Mouse (Mus musculus) frontal cortex, postnatal 14 days (tissue): ENCODE results near the gene Tmbim1.
"Not testable (repeated sequence)": the region's sequence is repeated elsewhere in the genome, so short reads cannot be mapped to it uniquely, and the experiment has no call there.

Source experiments
- DNase-seq, 2 experiments: peaks; one replicate each; pipeline ENCODE4 v3.0.0; 2022; ENCODE audit warnings: low spot score in 2 of 2

The Tmbim1 gene

DNA sequence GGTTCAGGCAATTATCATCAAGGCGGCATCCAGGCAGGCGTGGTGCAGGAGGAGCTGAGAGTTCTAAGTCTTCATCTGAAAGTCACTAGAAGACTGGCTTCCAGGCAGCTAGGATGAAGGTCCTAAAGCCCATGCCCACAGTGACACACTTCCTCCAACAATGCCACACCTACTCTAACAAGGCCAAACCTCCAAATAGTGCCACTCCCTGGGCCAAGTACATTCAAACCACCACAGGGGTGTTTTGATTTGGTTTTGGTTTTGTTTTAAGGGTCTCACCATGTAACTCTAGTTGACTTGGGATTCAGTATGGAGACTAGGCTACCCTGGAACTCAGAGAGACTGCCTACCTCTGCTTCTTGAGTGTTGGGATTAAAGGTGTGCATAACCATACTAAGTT is at the start of gene Tmbim1:
Gene Tmbim1 (minus strand): TSS at position 101 of the 400 bp plus-strand sequence.
- no peak for DNase-seq

DNA sequence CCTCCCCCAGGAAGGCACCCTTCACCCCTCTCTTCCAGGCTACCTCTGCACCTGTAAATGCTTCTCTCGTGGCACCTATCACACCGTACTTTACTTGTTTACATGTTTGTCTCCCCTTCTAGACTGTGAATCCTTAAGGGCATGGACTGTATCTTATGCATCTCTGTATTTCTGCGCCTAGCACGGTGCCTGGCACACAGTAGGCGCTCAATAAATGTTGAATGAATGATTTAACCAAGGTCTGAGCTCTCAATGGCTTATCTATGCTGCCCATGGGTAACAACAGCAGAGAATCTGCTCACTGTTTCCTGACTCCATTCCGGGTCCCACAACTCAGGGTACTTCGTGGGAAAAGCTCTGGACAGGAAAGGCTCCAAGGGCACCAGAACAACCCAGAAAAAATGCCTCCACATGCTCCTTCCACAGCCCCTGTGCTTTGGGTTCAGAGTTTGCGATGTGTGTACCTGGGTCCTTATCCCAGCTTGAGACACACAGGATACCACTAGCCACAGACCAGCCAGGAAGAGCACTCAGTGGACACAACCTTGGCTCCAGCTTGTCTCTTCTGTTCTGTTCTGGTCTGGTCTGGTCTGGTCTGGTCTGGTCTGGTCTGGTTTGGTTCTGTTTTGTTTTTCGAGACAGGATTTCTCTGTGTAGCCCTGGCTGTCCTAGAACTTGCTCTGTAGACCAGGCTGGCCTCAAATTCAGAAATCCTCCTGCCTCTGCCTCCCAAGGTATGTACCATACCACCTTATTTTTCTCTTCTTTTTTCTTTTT is 48.2 kb upstream of the Tmbim1 start:
- DNase-seq: no peak

DNA sequence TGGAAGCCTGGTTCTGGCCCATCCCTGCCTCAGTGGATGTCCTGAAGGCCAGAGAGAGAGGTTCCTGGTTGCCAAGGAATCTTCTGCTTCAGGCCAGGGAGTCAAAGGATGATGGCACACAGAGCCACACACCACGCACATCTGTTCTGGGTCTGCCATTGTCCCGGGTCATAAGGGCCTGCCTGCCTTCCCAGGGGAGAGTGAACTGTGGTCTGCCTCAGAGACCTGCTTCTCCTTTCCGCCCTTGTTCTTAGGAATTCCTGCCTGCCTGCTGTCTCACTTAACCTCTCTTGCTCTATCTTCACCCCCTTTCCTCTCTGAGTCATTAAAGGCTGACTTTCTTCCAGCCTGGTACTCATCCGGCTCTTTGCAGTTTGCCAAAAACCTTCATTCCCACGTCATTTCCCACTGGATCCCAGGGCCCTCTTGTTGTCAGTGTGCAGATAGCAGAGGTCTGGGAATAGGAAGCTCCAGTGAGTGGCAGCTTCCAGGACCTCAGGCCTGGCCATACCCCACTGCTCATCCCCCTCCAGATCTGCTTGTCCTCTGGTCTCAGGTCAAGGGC is 47.2 kb upstream of the Tmbim1 start:
- DNase-seq: no peak

DNA sequence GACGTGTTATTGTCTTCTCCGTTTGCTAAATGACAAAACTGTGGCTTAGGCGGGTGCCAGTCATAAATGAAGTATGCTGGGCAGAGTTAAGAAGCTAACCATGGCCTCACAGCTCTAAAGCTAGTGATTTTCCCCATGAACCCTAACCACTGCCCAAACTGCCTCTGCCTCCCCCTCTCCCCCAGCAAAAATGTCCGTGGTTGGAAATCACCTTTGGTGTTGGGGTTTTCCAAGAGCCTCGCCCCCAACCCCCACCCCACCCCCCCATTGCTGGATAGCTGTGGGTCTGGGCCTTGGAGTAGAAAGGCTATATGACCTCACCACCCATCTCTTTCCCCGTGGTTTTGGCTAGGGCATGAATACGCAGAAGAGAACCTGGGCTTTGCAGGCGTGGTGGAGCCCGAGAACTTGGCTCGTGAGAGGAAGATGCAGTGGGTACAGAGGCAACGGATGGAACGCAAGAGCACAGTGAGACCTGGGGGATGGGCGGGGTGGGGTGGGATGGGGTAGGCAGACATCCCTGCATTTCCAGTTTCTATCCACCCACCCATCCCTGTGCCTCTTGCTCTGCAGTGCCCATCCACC is 45.9 kb upstream of the Tmbim1 start:
- no peak for DNase-seq

DNA sequence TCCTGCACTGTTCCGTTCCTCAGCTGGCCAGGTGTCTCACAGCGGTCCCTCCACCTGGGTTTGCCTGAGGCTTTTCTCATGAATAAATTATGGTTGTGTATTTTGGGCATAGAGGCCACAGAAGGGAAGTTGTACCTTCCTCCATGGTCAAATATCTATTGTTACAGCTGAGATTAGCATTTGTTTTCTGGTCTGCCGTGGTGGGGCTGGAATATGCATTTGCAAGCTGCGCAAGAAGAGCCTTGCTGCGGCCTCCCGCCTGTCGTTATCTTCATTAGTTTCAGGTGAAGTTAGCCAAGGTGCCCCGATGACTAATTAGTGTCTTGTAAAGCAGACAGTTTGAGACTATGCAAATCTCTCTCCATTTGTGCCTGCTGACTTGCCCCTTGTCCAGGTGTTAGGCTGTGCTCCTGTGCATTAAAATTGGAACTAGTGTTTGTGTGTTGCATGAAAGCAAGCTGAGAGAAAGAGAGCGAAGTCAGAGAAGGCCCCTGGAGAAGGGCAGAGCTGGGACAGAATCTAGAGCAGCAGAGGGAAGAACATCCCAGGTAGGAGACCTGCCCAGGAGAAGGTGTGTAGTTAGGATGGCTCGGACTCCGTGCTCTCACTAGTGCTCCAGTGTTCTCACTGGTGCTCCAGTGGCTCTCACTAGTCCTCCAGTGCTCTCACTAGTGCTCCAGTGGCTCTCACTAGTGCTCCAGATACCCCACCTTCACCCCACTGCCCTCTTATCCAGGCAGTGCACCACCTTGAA is 38.9 kb upstream of the Tmbim1 start:
- DNase-seq: no peak

DNA sequence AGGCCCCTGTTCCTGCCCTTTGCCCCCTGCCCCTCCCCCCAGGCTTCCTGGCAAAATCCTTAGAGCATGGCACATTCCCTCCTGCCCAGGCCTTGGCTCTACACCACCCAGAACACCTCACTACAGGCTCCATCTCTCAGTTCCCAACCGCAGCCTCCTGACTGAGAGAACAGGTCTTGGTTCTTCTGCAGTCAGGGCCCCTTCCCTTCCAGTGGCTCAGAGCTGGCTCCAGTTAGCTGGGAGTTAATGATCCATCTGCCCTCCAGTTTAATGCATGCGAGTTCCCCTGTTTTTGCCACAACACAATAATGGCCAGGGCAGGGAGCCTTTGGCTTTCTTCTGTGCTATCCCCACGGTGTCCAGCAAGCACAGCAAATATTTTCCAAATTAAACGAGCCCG is 37.7 kb upstream of the Tmbim1 start:
- no peak for DNase-seq

DNA sequence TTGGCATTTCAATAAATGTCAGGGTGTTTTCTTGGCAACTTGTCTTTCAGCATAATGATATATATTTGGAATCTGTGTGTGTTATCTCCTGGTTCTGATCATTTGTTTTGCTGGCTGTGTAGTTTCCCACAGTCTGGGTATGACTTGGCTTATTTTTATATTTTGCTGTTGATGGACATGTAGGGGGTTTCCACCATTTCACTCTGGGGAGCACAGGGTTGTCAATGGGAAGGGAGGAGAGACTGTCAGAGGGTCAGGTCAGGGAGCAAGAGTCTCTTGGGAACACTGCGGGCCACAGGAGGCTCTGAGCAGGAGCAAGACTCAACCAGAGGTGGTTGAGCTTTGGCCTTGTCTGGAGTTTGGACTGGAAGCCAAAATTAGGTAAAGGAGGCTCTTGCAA is 36.9 kb upstream of the Tmbim1 start:
- DNase-seq: no peak

DNA sequence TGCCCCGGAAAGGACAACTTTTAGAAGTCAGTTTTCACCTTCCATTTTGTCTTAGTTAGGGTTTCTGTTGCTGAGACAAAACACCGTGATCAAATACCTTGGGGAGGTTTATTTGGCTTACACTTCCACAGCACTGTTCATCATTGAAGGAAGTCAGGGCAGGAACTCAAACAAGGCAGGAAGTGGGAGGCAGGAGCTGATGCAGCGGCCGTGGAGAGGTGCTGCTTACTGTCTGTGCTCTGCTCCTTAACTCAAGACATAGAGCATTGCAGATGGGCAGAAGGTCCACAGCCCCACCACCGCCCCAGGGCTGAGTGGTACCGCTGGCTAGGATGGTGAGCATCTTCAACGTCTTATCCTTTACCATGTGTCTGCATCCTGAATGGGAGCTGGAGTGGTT is 36.5 kb upstream of the Tmbim1 start:
- DNase-seq: no peak

DNA sequence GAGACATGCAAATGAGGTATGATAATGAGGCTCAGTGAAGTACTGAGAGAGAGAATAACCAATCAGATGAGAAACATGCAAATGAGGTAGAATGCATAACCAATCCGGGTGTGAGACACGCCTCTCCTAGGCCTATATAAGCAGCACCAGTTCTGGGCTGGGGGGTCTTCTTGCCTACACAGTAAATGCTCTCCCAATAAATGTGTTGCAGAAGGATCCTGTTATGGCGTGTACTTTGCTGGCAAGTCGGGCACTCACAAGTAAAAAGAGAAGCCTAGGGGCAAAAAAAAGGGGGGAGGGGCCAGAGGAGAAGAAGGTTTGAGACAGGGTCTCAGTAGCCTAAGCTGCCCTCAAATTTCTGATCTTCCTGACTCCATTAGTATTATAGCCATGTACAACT is 35.6 kb upstream of the Tmbim1 start:
- not testable (repeated sequence) for DNase-seq

DNA sequence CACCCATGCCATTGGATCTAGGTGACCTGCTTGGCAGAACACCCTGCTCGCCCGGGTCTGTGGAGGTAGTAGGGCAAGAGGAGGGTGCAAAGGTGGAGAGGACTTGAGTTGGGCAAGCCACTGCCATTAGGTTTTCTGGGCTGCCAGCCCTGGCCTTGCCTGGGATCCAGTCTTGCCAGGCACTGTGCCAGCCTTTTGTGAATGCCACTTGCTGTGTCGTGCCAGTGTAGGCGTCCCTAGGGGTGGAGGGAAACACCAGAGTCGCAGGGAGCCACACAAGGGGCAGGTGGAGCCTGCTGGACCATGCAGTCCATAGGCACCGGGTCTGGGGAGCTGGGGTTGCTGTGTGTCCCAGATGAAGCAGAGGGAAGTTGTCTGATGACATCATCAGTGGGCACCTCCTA is 34.9 kb upstream of the Tmbim1 start:
- peak in 1 of 2 experiments; percentile 47 for DNase-seq

DNA sequence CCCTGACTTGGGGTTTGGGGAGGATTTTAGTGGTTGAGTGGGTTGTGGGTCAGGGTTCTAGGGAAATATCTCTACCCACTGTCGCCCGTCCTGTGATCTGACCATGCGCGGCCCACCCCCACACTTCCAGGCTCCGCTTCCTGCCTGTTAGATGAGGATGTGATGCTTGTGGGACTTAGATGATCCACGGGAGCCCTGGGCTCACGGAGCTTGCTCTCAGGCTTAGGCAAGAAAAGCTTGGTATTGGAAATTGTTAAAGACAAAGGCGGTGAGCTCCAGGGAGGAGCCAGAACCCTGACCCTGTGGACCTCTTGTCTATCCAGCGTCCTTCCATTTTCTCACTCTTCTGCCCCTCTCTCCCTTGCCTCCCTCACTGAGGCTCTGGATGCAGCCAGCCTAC is 34.5 kb upstream of the Tmbim1 start:
- no peak for DNase-seq

DNA sequence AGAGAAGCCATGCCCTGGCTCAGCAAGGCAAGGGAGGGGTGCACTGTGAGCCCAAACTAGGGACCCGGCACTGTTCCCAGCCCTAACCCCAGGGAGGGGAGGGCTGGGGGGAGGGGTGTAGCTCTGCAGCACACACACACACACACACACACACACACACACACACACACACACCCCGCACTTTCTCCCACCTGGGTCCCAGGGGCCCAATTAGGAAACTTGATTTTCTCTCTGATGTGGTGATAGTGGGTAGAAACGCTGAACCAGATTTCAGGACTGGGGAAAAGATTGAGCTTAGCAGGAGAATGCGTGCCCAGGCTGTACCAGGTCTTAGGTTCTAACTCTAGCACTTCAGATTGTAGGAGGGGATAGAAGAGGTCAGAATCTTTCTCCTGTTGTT is 33.2 kb upstream of the Tmbim1 start:
- no peak for DNase-seq

DNA sequence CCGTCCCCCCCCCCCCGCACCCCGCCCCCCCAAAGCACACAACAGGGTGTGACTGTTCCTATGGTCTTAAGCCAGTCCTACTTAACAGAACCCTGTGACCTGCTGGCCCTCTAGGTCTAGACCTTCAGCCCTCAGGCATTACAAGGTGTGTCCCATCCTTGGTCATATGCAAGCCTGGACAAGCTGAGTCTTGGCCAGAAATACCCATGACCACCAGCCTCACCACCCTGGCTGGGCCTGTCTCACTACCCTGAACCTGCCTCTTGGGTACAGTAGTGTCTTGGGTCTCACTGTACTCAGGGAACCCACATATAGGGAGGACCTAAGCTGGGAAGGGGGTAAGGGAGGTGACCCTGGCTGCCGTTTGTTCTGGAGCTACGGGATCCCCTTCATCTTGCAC is 32.6 kb upstream of the Tmbim1 start:
- DNase-seq: no peak

DNA sequence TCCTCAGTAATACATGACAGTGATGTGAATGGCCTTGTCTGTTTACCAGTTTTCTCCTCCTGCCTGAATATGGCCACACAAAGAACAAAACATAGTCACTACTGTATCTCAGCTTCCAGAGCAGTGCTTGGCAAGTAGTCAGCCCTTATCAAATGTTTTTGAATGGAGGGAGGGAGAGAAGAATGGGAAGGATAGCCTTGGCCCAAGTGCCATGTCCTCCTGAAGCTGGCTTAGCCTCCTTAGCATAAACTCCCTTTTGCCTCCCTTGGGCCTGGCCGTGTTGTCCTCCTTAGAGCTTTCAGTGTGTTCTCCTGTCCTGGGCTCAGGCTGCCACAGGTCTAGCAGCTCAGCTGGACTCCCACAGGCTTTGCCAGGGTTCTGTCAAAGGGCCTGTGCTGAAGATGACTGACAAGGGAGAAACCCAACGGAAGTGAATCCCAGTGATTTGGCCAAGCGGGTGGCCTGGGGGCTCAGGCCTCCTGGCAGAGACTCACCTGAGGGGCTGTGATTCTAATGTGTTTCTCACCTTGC is 31.9 kb upstream of the Tmbim1 start:
- no peak for DNase-seq

DNA sequence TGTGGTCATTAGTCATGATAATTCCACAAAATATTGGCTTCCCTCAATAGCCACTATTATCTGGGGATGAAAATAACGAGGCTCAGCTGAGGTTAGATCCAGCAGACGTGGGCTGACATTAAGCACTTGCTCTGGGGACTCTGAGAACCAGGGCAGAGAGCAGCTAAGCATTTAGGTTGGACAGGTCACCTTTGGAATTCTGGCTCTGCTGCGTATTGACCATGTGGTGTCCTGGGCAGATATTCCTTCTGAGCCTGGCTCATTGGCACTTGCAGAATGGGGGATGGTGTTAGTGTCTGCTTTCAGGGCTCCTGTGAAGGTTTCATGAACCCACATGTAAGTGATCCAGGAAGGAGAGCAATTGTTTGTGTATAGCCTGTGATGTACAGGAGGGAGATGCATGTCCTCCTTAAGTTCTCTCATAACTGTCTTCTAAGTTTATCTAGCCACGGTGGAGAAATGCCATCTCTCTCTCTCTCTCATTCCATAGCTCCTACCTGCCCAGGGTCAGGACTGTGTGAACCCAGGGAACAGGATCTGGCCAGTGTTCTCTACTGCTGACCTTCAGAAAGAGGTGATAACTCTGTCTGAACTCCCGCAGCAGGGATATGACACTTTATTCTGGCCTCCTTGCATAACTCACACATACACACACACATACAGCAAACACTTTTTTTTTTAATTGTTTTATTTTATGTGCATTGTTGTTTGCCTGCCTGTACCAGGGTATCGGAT is 30.2 kb upstream of the Tmbim1 start:
- no peak for DNase-seq

DNA sequence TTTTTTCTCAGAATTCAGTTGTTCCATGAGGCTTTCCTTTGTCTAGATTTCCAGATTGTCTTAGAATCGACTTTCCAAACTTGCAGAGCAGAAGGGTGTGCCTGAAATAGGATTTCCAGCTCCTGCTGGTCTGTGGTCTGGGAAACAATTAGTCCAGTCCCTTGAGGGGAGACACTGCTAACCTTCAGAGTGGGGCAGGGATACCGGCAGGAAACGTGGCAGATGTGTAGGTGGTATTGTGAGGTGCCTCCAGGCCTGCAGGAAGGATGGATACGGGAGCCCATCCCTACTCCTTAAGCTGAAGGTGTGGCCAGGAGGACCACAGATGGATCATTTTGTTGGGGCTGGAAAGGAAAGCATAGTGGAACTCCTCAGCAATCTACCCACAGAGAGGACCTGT is 29.6 kb upstream of the Tmbim1 start:
- no peak for DNase-seq

DNA sequence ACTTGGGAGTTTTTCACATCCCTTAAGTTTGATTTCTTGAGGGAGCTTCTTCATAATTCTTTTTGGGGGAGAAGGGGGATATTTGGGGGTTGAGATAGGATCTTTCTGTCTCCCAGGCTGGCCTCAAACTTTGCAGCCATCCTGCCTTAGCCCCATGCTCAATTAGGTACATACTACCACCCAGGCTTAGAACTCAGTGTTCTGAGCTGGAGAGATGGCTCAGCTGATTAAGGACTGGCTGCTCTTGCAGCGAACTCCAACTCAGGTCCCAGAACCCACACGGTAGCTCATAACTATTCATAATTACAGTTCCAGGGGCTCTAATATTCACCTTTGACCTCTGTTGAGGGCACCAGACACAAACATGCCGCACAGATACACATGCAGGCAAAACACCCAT is 29.2 kb upstream of the Tmbim1 start:
- no peak for DNase-seq

DNA sequence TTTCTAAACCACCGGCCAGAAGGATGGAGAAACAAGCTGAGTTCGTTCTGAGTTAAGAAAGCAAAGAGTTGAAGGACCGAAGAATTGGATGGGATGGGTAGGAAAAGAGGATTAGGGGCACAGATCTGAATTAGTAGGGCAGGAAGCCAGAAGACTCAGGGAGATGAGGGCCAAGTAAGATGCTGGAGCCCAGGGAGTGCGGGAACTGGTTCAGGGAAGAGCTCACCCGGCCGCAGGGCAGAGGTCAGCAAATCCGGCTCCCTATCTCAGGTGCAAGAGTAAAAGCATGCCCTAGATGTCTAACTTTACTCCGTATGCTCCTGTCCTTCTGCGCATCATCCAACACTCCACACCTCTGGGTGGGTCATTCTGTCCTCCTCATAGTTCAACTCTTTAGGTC is 27.5 kb upstream of the Tmbim1 start:
- no peak for DNase-seq

DNA sequence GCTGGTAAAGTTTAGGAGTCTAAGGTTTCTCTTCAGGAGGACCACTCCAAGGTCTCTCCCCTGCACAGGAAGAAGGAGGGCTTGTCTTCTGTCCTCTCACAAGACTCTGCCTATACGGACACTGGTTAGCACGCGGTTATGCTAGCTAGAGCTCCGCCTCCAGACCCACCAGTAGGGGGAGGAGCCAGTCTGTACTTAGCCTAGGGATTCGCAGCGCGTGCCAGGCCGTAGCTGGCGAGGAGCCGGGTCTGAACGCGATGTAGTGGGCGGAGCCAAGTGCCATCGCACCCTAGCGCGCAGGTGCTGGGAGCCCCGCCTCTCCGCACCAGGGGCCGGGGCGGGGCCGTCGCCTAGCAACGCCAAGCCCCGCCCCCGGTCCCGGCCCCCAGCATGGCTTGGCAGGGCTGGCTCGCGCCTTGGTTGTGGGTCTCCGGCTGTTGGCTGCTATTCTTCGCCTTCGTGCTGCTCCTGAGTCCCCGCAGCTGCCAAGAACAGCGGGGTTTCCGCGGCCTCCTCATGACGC is 26.9 kb upstream of the Tmbim1 start:
- DNase-seq: peak; percentile 91 to 94

DNA sequence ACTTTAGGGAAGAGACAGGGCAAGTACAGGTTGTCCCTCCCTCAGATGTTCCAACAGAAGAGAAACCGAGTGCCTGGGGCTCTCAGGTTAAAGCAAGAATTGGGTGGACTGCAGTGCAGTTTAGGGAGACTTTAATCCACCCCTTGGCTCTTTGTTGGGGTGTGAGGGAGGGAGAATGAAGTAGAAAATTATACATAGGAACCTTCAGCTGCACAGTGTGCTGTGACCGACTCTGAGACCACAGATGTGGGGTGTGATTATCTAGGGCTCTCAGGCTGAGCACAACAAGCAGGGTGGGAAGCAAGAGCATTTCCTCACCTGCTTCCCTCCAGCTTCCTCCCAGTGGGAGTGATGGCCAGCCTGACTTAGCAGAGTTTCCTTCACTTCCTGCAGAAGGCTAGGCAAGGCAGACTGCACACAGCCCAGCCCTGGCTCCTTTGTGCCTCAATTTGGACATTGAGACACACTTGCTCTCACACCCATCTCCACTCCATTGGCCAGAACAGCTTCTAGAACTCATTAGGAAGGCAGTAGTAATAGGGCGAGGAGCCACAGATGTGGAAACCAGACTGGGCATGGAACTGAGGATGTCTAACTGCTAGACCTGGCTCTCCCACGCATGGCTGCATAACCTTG is 25.7 kb upstream of the Tmbim1 start:
- no peak for DNase-seq

DNA sequence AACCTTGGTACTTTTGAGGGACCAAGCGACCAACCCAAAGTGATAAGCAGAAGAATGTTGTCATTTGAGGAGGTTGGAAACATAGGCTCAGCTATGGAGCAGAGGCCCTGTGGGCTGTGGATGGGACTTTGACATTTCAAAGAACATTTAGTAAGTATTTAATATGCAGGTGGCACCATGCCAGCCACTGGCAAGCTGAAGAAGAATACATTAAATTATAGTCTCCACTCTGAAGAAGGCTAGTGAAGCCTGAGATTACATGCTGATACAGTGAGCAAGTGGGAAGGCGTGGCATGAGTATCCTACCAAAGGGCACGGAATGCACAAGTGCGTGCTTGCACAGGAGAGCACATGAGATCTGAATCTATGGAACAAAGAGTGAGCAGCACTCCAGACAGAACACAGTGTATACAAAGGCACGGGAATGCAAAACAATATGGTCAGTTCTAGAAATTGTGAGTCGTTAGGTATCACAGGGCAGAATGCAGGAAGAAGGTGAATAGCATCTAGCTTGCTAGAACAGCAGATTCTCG is 24.5 kb upstream of the Tmbim1 start:
- DNase-seq: no peak
